Mouse (Mus musculus): Measurements from ENCODE around the gene Trpm8. TPM values are rescaled to one million over a fixed set of nuclear protein-coding genes. Genes with fewer than 3 reads are reported as not detected.

Gene Trpm8
- polyA plus RNA-seq, 1 experiment, result 0.02 TPM

DNA sequence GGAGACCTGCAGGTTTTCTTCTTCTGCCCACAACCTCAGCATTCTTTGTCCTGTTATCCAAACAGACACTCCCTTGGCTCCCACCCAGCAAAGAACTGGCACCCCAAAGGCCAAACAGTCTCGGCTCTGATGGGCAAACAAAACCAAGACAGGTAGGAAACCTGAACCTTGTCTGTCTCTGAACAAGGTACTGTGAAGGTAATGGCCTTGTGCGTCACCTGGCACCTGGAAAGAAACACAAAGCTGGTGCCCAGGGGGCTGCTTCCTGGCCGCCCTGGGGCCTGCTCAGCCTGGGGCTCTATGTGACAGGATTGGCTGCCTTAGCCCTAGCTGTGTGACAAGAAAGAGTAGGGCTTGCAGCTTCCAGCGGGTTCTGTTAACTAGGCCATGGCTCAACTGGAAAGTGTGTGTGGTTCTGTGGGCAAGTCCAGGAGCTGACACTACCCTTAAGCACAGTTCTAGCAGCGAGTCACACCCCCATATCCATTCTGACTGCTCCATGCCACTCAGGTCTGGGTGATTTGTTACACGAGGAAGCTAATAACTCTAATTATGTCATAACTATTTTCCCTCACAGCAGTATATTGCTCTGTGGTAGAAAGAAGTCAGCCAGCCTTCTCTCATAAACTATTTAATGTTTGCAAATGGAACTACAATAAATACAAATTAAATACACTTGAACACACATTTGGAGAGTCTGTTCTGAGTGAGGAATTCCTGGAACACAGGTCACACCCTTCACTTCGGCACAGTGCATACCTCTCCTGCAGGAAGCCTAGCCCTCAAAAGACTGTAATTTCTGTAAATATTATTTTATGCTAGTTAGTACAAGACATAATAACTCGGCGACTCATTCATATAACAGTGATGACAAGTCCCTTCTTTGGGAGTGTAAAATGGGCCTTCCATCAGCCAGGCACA, 160.0 kb downstream of the Trpm8 start:
- no peak overlapping the region for H3ac ChIP-seq (ENCODE audit: control insufficient read depth, insufficient read length)
- H3K36me3 ChIP-seq (ENCODE audit: control insufficient read depth, insufficient read depth), result no peaks in the 10 kb centered on the region
- H3K4me2 ChIP-seq (ENCODE audit: low read depth), result no peak overlapping the region
- H3K4me3 ChIP-seq, result no peak overlapping the region
- H3K79me2 ChIP-seq (ENCODE audit: control insufficient read depth, insufficient read depth), result no peaks in the 10 kb centered on the region
- H3K27me3 ChIP-seq (ENCODE audit: control insufficient read depth, insufficient read depth, insufficient read length), result no peaks in the 10 kb centered on the region
- TF ChIP-seq MYOD1 (IDR thresholded peaks at IDR 0.05; ENCODE audit: control insufficient read depth in 1 of 3, insufficient read length in 2 of 3, low read depth in 2 of 3) (no peak), TCF3 (IDR thresholded peaks at IDR 0.05; ENCODE audit: insufficient read length, low read depth) (no peak), E2F4 (IDR thresholded peaks at IDR 0.05; ENCODE audit: insufficient read depth) (no peak), REST (IDR thresholded peaks at IDR 0.05; ENCODE audit: insufficient read depth, insufficient read length) (no peak), TCF12 (IDR thresholded peaks at IDR 0.05; ENCODE audit: insufficient read depth, poor library complexity, severe bottlenecking) (no peak), SRF (IDR thresholded peaks at IDR 0.05; ENCODE audit: control insufficient read depth, insufficient read length, low read depth) (no peak)

Other genes starting within 250 kb of the Trpm8 start
- not detected for gene Ugt1a10, start 222.3 kb upstream of the Trpm8 start, polyA plus RNA-seq (2012; fragmentation: generic; extraction: Trizol)
- gene Ugt1a9, start 206.9 kb upstream of the Trpm8 start, polyA plus RNA-seq (2012; fragmentation: generic; extraction: Trizol), result not detected
- gene Ugt1a8, start 189.8 kb upstream of the Trpm8 start, polyA plus RNA-seq (2012; fragmentation: generic; extraction: Trizol), result not detected
- 0.18 TPM for gene Ugt1a7c, start 182.6 kb upstream of the Trpm8 start, polyA plus RNA-seq (2012; fragmentation: generic; extraction: Trizol)
- 0.04 TPM for gene Ugt1a6b, start 174.4 kb upstream of the Trpm8 start, polyA plus RNA-seq (2012; fragmentation: generic; extraction: Trizol)
- 8.9 TPM for gene Ugt1a6a, start 142.9 kb upstream of the Trpm8 start, polyA plus RNA-seq (2012; fragmentation: generic; extraction: Trizol)
- gene Ugt1a5, start 111.6 kb upstream of the Trpm8 start, polyA plus RNA-seq (2012; fragmentation: generic; extraction: Trizol), result not detected
- 0.05 TPM for gene Ugt1a2, start 77.1 kb upstream of the Trpm8 start, polyA plus RNA-seq (2012; fragmentation: generic; extraction: Trizol)
- gene Dnajb3, start 71.9 kb upstream of the Trpm8 start, polyA plus RNA-seq (2012; fragmentation: generic; extraction: Trizol), result not detected
- gene Ugt1a1, start 65.7 kb upstream of the Trpm8 start, polyA plus RNA-seq (2012; fragmentation: generic; extraction: Trizol), result not detected
- gene Mroh2a, start 50.7 kb upstream of the Trpm8 start, polyA plus RNA-seq (2012; fragmentation: generic; extraction: Trizol), result 1.4 TPM
- gene Hjurp, start within 50 bp of the Trpm8 start, polyA plus RNA-seq (2012; fragmentation: generic; extraction: Trizol), result 37.7 TPM
- gene Spp2, start 129.3 kb downstream of the Trpm8 start, polyA plus RNA-seq (2012; fragmentation: generic; extraction: Trizol), result not detected
- 5.0 TPM for gene Glrp1, start 232.4 kb downstream of the Trpm8 start, polyA plus RNA-seq (2012; fragmentation: generic; extraction: Trizol)